Mouse (Mus musculus): ENCODE data around the gene Tapt1.

The Tapt1 gene

GRCm38 (mm10) chr5:44198471-44198870, 28.0 kb downstream of the Tapt1 start:
- no peak for DNase-seq (ENCODE audit: low spot score)

DNA sequence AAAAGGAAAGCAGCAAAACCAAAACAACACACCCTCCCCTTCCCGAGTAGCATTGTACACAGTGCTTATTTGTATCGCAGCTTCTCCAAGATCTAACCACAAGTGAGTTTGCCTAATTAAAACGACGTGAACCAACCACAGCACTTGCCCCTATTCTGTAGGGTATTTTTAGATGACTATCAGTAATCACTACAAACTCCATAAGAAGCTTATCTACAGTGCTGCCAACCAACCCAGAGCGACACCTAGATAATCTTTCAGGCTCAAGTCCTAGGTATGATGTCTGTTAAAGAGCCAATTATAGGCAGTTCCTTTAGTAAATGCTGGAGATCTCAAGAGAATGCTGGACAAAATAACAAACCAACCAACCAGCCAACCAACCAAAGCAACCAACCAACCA, 28.6 kb downstream of the Tapt1 start:
- no peak for DNase-seq (ENCODE audit: low spot score)

DNA sequence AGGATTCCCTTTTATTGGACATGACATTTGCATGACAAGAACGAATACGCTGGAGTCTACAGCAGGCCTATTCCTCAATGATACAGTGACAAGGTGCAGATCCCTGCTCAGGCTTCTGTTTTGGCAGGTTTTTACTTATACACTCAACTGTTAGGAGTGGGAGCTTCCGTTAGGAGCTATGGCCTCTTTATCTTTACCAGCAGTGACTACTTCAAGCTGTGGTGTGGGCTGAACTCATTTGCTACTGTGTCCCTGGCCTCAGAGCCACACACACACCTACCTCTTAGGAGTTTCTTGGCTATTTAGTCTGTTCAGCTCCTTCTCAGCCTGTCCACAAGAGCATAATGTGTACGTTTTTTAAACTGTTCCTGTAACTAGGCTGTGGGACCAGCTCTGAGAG, 30.3 kb downstream of the Tapt1 start:
- no peak for DNase-seq (ENCODE audit: low spot score)

DNA sequence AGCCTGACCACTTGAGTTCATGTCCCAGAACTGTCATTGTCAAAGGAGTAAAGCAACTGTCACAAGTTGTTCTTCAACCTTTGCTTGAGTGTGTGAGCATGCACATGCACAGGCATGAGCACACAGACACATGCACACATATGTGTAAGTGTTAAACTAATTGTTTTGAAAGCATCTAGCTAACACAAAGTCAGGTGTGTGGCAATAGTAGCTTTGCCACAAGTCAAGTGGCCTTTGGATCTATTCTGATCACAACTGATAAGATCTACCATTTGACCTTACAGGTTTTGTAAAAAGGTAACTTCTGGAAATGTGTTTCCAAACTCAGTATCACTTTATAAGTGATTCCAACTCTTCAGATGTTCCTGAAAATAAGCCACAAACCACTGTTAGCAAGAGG, 39.1 kb downstream of the Tapt1 start:
- no peak for DNase-seq (ENCODE audit: low spot score)

DNA sequence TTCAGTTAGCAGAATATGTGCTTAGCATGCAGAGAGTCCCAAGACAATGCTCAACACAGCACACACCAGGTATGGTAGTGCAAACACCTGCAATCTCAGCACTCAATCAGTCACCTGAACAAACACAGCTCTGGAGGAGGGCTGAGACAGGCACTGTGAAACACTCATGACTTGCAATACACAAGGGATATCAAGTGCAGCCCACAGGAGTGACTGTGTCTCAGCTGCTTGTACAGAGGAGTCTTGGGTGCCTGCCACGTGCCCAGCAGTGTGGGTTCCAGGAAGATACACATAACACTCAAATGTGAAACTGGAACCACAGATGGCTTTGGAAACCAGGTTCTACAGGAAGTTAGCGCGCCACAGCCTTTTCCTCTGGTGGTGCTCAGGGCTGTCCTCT, 44.8 kb downstream of the Tapt1 start:
- DNase-seq (ENCODE audit: low spot score): no peak

DNA sequence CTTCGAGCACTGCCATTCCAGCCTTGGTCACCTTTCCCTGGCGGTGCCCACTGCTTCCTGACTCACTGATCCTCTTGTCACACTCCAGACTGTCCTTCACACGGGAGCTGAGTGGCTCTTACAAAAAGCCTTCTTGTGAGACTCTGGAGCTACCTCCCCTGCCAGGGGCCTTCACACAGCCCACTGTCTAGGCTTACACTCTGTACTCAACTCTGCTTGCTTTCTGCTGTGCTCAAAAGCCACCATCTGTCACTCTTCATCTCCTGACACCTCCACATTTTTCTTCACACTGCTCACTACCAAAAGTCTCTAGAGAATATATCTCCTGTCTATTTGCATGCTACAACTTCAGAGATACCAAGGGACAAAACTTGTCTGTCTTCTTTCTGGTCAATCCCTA, 46.0 kb downstream of the Tapt1 start:
- no peak for DNase-seq (ENCODE audit: low spot score)

- DNase-seq (ENCODE audit: low spot score): no peak
Observed at GRCm38 (mm10) chr5:44174046-44174445, 52.4 kb downstream of the Tapt1 start.

DNA sequence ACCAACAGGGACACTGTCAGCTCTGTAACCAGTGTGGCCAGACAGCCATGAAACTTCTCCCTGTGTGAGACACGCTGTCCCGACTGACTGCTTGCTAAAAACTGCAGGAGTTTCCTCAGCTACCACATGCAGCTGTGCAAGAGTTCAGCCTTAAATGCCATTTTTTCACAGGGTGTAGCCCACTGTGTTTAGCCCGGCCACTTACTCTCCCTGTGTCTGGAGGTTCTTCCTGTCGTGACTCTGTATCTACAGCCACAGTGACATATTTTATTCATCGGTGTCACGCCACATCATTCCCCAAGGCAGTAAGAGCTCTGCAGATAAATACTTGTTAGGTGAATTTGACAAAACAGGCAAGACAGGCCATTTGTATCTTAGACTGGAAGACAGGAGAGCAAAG, 59.6 kb downstream of the Tapt1 start:
- no peak for DNase-seq (ENCODE audit: low spot score)

- DNase-seq (ENCODE audit: low spot score): no peak
Observed at GRCm38 (mm10) chr5:44165854-44166253, 60.6 kb downstream of the Tapt1 start.

- DNase-seq (ENCODE audit: low spot score): no peak
Observed at GRCm38 (mm10) chr5:44164233-44164776, 62.1 kb downstream of the Tapt1 start.

DNA sequence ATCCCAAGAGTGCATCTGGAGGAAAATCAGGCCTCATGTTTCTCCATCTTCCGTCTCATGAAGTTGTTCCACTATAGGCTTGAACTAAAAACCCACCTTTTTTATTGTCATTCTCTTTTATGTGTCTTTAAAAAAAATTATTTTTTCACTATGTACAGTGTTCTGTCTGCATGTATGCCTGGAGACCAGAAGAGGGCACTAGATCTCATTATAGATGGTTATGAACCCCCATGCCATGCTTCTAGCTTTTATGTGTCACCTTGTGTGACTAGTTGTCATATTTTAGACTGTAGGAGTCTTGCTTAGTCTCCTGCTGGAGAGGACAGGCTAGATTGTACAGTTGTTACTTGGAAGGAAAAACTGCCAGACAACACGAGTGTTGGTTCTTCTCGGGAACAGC, 63.1 kb downstream of the Tapt1 start:
- DNase-seq (ENCODE audit: low spot score): no peak

- no peak for DNase-seq (ENCODE audit: low spot score)
Observed at GRCm38 (mm10) chr5:44162786-44163185, 63.6 kb downstream of the Tapt1 start.

- no peak for DNase-seq (ENCODE audit: low spot score)
Observed at GRCm38 (mm10) chr5:44159679-44160438, 66.6 kb downstream of the Tapt1 start.

GRCm38 (mm10) chr5:44159231-44159630, 67.2 kb downstream of the Tapt1 start:
- DNase-seq (ENCODE audit: low spot score): no peak

- DNase-seq (ENCODE audit: low spot score): no peak
Observed at GRCm38 (mm10) chr5:44158458-44158857, 68.0 kb downstream of the Tapt1 start.

GRCm38 (mm10) chr5:44157760-44158159, 68.7 kb downstream of the Tapt1 start:
- no peak for DNase-seq (ENCODE audit: low spot score)

- DNase-seq (ENCODE audit: low spot score): no peak
Observed at GRCm38 (mm10) chr5:44153050-44153449, 73.4 kb downstream of the Tapt1 start.

DNA sequence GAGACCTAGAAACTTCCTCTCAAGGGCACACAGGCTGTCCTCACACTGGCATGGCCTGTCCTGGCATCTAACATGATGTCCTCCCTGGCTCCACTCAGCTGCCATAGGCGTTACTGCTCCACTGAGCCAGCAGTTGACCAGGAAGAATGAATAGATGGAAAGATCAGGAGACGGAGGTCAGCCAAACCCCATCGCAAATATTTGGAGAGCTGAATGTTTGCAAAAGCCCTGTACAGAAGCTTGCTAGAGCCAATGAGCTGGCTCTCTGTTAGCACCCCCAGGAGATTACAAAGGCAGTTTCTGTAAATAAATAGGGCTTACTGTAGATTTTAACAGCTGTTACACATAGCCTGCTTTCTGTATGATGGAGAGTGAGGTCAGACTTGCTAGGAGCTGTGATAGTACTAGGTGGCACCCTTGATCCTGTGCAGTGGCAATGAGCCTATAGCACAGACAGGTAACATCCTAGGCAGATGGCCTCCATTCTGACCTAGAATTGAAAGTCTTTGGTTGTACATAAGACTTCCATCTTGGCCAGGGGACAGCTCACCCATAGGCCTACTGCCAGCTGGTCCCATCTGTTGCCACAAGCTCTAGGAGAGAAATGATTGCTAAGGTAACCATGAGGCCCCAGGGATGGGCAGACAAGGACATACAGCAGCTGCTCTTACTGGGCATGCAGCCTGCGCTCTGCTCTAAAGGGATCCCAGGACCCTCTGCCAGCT, 74.9 kb downstream of the Tapt1 start:
- DNase-seq (ENCODE audit: low spot score): peak; percentile 54

- no peak for DNase-seq (ENCODE audit: low spot score)
Observed at GRCm38 (mm10) chr5:44147732-44148131, 78.7 kb downstream of the Tapt1 start.

DNA sequence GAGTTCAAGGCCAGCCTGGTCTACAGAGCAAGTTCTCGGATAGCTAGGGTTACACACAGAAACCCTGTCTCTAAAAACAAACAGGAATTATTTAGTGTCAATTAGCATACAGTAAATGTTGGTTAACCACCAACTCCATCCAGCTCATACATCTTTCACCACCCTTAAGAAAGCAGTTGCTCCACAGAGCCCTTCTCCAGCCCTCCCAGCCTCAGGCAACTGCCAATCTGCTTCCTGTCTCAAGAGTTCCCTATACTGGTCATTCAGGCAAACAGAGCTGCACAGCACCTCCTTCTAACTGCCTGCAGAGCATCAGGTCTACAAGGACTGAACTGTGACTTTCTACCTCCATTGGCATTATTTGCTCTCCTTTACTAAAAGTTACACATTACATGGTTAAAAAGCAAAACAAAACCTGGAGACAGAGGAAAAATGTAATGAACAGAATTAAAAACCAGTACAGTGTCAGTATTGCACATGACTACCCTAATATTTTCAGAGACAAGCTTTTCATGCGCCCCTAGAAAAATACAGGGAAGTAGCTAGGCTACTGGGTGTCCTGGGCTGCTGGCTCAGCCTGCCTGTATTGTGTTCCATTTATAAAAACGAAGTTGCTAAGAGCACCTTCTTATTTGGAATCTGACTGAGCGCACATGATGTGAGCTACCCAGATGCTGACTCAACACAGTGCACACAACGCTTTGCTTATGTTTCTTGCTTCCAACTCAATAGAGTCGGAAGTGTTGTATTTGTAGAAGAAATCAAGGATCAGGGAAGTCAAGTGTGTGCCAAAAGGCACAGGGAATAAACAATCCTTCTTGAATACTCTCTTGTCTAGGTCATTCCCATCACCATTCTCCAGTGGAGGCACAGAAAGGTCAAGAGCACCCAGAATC, 79.7 kb downstream of the Tapt1 start:
- no peak for DNase-seq (ENCODE audit: low spot score)

GRCm38 (mm10) chr5:44143467-44144235, 82.8 kb downstream of the Tapt1 start:
- DNase-seq (ENCODE audit: low spot score): no peak

GRCm38 (mm10) chr5:44127487-44127886, 98.9 kb downstream of the Tapt1 start:
- DNase-seq (ENCODE audit: low spot score): no peak

All from layer of hippocampus, adult 11-12 months (tissue).